Mouse (Mus musculus): ENCODE results near the gene Tead4.

DNA sequence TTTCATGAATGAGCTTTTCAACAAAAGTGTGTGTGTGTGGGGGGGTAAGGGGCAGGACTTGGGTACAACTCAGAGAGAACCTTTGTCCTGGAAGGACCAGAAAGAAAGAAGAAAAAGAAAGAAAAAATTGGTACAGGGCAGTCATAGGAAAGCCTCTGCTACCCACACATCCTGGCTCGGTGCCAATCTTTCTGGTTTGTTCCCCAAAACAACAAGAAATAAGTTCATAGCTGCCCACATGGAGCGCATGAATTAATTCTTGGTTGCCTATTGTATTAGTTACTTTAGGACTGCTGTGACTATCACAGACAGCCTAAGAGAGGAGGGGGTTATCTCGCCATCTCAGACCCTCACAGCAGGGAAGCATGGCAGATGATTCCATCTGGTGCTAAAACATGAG is 68.9 kb downstream of the Tead4 start:
- TF ChIP-seq CTCF (IDR thresholded peaks at IDR 0.05; ENCODE audit: insufficient read depth, low read depth, low read length) (no peak), POLR2A (IDR thresholded peaks at IDR 0.05; ENCODE audit: insufficient read depth, low read depth, low read length) (no peak)
